Mouse (Mus musculus) heart, adult 2 months (tissue): ENCODE data around the gene Gm17622.

Experiments used
- CTCF ChIP-seq: fragments of 200-600 bp; IDR thresholded peaks from 2 replicates; pipeline ENCODE4 v1.8.1; 2022; ENCODE audit warnings: antibody characterized with exemption, mild to moderate bottlenecking, moderate library complexity
- EP300 ChIP-seq: fragments of 200-500 bp; IDR thresholded peaks from 2 replicates; pipeline ENCODE4 v1.6.1; 2011; ENCODE audit warnings: low read depth, low read length, control low read depth; ENCODE audit not compliant: insufficient read depth

DNA sequence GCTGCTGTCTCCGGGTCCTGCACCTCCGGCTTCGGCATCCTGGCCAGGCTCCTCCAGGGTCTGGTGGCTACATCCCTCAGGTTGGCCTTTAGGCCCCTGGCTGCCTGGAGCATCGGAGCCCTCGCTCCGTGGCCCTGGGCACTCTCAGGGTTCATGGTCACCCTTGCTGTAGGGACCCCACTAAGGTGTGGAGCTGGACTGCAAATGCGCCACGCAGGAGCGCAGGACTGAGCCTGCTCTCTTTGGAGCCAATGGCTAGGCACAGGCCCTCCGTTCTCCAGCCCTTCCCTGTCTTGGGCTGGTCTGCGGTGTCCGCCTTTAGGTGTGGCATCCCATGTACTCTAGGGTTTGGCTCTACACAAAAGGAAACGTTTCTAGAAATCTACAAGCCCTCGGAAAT, 19.6 kb upstream of the Gm17622 start, which contains the start of gene Ankdd1b:
- no peak for TF ChIP-seq CTCF
- no peak for TF ChIP-seq EP300
